Mouse (Mus musculus) hematopoietic multipotent progenitor cell, adult 10-12 weeks (in vitro differentiated cells): Measurements from ENCODE around the gene Iscu. TPM values are rescaled to one million over a fixed set of nuclear protein-coding genes. Genes with fewer than 3 reads are reported as not detected.

Experiments used
- polyA plus RNA-seq: library from polyadenylated mRNA; stranded (reverse); fragments of >175 nt; gene quantifications from 2 replicates; pipeline ENCODE4 v1.2.3, GENCODE M21; 2012; ENCODE audit warnings: low replicate concordance

Iscu gene
- 62.2 and 84.8 TPM in 2 replicates for polyA plus RNA-seq

GRCm38 (mm10) chr5:113772450-113772895 lies at the start of gene Iscu, which contains the start of gene Sart3:
Iscu (plus strand) TSS chr5:113772748.
Sart3 (minus strand) TSS chr5:113772510.

GRCm38 (mm10) chr5:113724446-113724845 lies 48.1 kb upstream of the Iscu start, which contains the start of gene 1700069L16Rik:
1700069L16Rik (minus strand) TSS chr5:113724772.

GRCm38 (mm10) chr5:113735345-113736112 lies 37.0 kb upstream of the Iscu start, which contains the start of gene Ficd:
Ficd (plus strand) TSS chr5:113735803.

GRCm38 (mm10) chr5:113800280-113800679 lies 27.7 kb downstream of the Iscu start, which contains the start of gene Tmem119:
Tmem119 (minus strand) TSS chr5:113800516.

Other genes starting within 250 kb of the Iscu start
- gene Cmklr1, start 122.3 kb upstream of the Iscu start, polyA plus RNA-seq: 1.9 and 5.8 TPM in 2 replicates
- gene 1700069L16Rik, start 48.0 kb upstream of the Iscu start, polyA plus RNA-seq: not detected in 2 replicates
- 6.5 and 7.2 TPM in 2 replicates for gene Ficd, start 36.9 kb upstream of the Iscu start, polyA plus RNA-seq
- 29.0 and 31.3 TPM in 2 replicates for gene Sart3, start 238 bp upstream of the Iscu start, polyA plus RNA-seq
- gene Tmem119, start 27.8 kb downstream of the Iscu start, polyA plus RNA-seq: 0.34 and 0.41 TPM in 2 replicates
- 595 and 1,736 TPM in 2 replicates for gene Selplg, start 59.9 kb downstream of the Iscu start, polyA plus RNA-seq
- gene Coro1c, start 136.0 kb downstream of the Iscu start, polyA plus RNA-seq: 33.7 and 39.1 TPM in 2 replicates
- gene Ssh1, start 221.1 kb downstream of the Iscu start, polyA plus RNA-seq: 59.4 and 81.1 TPM in 2 replicates
- gene Dao, start 231.0 kb downstream of the Iscu start, polyA plus RNA-seq: 0.34 and 1.1 TPM in 2 replicates